Mouse (Mus musculus) thymus, adult 2 months (tissue): ENCODE measurements around the gene Htra3.

Source experiments
- CTCF ChIP-seq: fragments of 200-500 bp; IDR thresholded peaks from 2 replicates; pipeline ENCODE4 v1.5.1; 2012; ENCODE audit warnings: mild to moderate bottlenecking, control low read depth, low read length, moderate library complexity, borderline replicate concordance; ENCODE audit not compliant: control insufficient read depth, poor library complexity, insufficient read depth; ENCODE audit errors: extremely low read depth
- POLR2A ChIP-seq: fragments of 200-500 bp; IDR thresholded peaks from 2 replicates; pipeline ENCODE4 v1.6.1; 2012; ENCODE audit warnings: mild to moderate bottlenecking, low read length, control low read depth, moderate library complexity; ENCODE audit not compliant: control insufficient read depth, poor library complexity, insufficient read depth; ENCODE audit errors: extremely low read depth

- TF ChIP-seq POLR2A: no peak
- TF ChIP-seq CTCF: no peak
Observed at GRCm38 (mm10) chr5:35630706-35631105, 48.9 kb downstream of the Htra3 start.
